Mouse (Mus musculus): Measurements from ENCODE around the gene Ascc2. TPM values are rescaled to one million over a fixed set of nuclear protein-coding genes. Genes with fewer than 3 reads are reported as not detected.
A peak's percentile ranks its signal among the peaks of the same experiment; 100 is the strongest.

Gene Ascc2
- polyA plus RNA-seq, 1 experiment from 2014 or later, result 35.9 TPM

- H3K27me3 ChIP-seq (ENCODE audit: control insufficient read depth, insufficient read depth, low read depth, low read length), result no peaks in the 10 kb centered on the region
- no peak overlapping the region for H3K27ac ChIP-seq (ENCODE audit: low read length)
- H3K36me3 ChIP-seq (ENCODE audit: control insufficient read depth, insufficient read depth, low read length), result no peaks in the 10 kb centered on the region
- ATAC-seq (ENCODE audit: low read depth), result no peak
- no peak overlapping the region for H3K4me3 ChIP-seq (ENCODE audit: low read length)
- H3K9me3 ChIP-seq (ENCODE audit: control insufficient read depth, low read length), result no peaks in the 10 kb centered on the region
- H3K4me2 ChIP-seq (ENCODE audit: low read depth, low read length), result no peak overlapping the region
- H3K4me1 ChIP-seq (replicated peaks; ENCODE audit: control insufficient read depth, insufficient read depth, low read length), result no peaks in the 10 kb centered on the region
- WGBS, result 61% methylated on average over 5 of the region's 5 CpGs
- H3K9ac ChIP-seq (ENCODE audit: low read length), result no peak overlapping the region
These were observed 14.6 kb upstream of the Ascc2 start for GRCm38 (mm10) chr11:4622997-4623396.

GRCm38 (mm10) chr11:4625931-4626330, 11.6 kb upstream of the Ascc2 start:
- WGBS, result 73% methylated on average over 7 of the region's 7 CpGs
- H3K27me3 ChIP-seq (ENCODE audit: control insufficient read depth, insufficient read depth, low read depth, low read length), result no peaks in the 10 kb centered on the region
- ATAC-seq (ENCODE audit: low read depth), result no peak
- H3K4me3 ChIP-seq (ENCODE audit: low read length), result no peak overlapping the region
- H3K9ac ChIP-seq (ENCODE audit: low read length), result no peak overlapping the region
- H3K36me3 ChIP-seq (ENCODE audit: control insufficient read depth, insufficient read depth, low read length), result no peaks in the 10 kb centered on the region
- H3K9me3 ChIP-seq (ENCODE audit: control insufficient read depth, low read length), result no peaks in the 10 kb centered on the region
- H3K4me1 ChIP-seq (replicated peaks; ENCODE audit: control insufficient read depth, insufficient read depth, low read length), result peaks cover 7% of the 10 kb centered on the region
- no peak overlapping the region for H3K27ac ChIP-seq (ENCODE audit: low read length)
- no peak overlapping the region for H3K4me2 ChIP-seq (ENCODE audit: low read depth, low read length)

GRCm38 (mm10) chr11:4627636-4628035, 9.9 kb upstream of the Ascc2 start:
- no peak overlapping the region for H3K27ac ChIP-seq (ENCODE audit: low read length)
- 66% methylated on average over 7 of the region's 7 CpGs for WGBS
- no peaks in the 10 kb centered on the region for H3K9me3 ChIP-seq (ENCODE audit: control insufficient read depth, low read length)
- no peak overlapping the region for H3K4me3 ChIP-seq (ENCODE audit: low read length)
- H3K36me3 ChIP-seq (ENCODE audit: control insufficient read depth, insufficient read depth, low read length), result no peaks in the 10 kb centered on the region
- no peak overlapping the region for H3K9ac ChIP-seq (ENCODE audit: low read length)
- no peak overlapping the region for H3K4me2 ChIP-seq (ENCODE audit: low read depth, low read length)
- no peak for ATAC-seq (ENCODE audit: low read depth)
- no peaks in the 10 kb centered on the region for H3K27me3 ChIP-seq (ENCODE audit: control insufficient read depth, insufficient read depth, low read depth, low read length)
- H3K4me1 ChIP-seq (replicated peaks; ENCODE audit: control insufficient read depth, insufficient read depth, low read length), result peaks cover 7% of the 10 kb centered on the region

- WGBS, result 15% methylated on average over 8 of the region's 8 CpGs
- H3K27ac ChIP-seq (ENCODE audit: low read length), result no peak overlapping the region
These were observed 7.7 kb upstream of the Ascc2 start for GRCm38 (mm10) chr11:4629861-4630280.

GRCm38 (mm10) chr11:4633420-4633819, 4.1 kb upstream of the Ascc2 start:
- H3K36me3 ChIP-seq (ENCODE audit: control insufficient read depth, insufficient read depth, low read length), result no peaks in the 10 kb centered on the region
- ATAC-seq (ENCODE audit: low read depth), result no peak
- no peaks in the 10 kb centered on the region for H3K9me3 ChIP-seq (ENCODE audit: control insufficient read depth, low read length)
- peaks cover 14% of the 10 kb centered on the region for H3K4me1 ChIP-seq (replicated peaks; ENCODE audit: control insufficient read depth, insufficient read depth, low read length)
- 24% methylated on average over 2 of the region's 2 CpGs for WGBS
- no peak overlapping the region for H3K27ac ChIP-seq (ENCODE audit: low read length)
- no peak overlapping the region for H3K4me3 ChIP-seq (ENCODE audit: low read length)
- H3K4me2 ChIP-seq (ENCODE audit: low read depth, low read length), result no peak overlapping the region
- no peak overlapping the region for H3K9ac ChIP-seq (ENCODE audit: low read length)
- H3K27me3 ChIP-seq (ENCODE audit: control insufficient read depth, insufficient read depth, low read depth, low read length), result no peaks in the 10 kb centered on the region

More at GRCm38 (mm10) chr11:4629861-4630280, 7.7 kb upstream of the Ascc2 start:
- no peaks in the 10 kb centered on the region for H3K36me3 ChIP-seq (ENCODE audit: control insufficient read depth, insufficient read depth, low read length)
- H3K4me2 ChIP-seq (ENCODE audit: low read depth, low read length), result no peak overlapping the region
- H3K9me3 ChIP-seq (ENCODE audit: control insufficient read depth, low read length), result no peaks in the 10 kb centered on the region
- ATAC-seq (ENCODE audit: low read depth), result peak; percentile 68
- peaks cover 7% of the 10 kb centered on the region for H3K4me1 ChIP-seq (replicated peaks; ENCODE audit: control insufficient read depth, insufficient read depth, low read length)
- no peak overlapping the region for H3K9ac ChIP-seq (ENCODE audit: low read length)
- H3K4me3 ChIP-seq (ENCODE audit: low read length), result no peak overlapping the region
- H3K27me3 ChIP-seq (ENCODE audit: control insufficient read depth, insufficient read depth, low read depth, low read length), result no peaks in the 10 kb centered on the region

- Histone ChIP-seq H3K27me3 (ENCODE audit: control insufficient read depth, insufficient read depth, low read depth, low read length) (no peaks in the 10 kb centered on the region), H3K4me3 (ENCODE audit: low read length) (no peak overlapping the region), H3K27ac (ENCODE audit: low read length) (no peak overlapping the region), H3K36me3 (ENCODE audit: control insufficient read depth, insufficient read depth, low read length) (no peaks in the 10 kb centered on the region), H3K4me1 (replicated peaks; ENCODE audit: control insufficient read depth, insufficient read depth, low read length) (peaks cover 21% of the 10 kb centered on the region), H3K9ac (ENCODE audit: low read length) (no peak overlapping the region), H3K4me2 (ENCODE audit: low read depth, low read length) (no peak overlapping the region), H3K9me3 (ENCODE audit: control insufficient read depth, low read length) (no peaks in the 10 kb centered on the region)
- no peak for ATAC-seq (ENCODE audit: low read depth)
- 53% methylated on average over 5 of the region's 5 CpGs for WGBS
These were observed 3.2 kb upstream of the Ascc2 start for GRCm38 (mm10) chr11:4634395-4634794.

- Histone ChIP-seq H3K4me1 (replicated peaks; ENCODE audit: control insufficient read depth, insufficient read depth, low read length) (peaks cover 14% of the 10 kb centered on the region), H3K27ac (ENCODE audit: low read length) (peak overlapping the region; percentile 53), H3K36me3 (ENCODE audit: control insufficient read depth, insufficient read depth, low read length) (no peaks in the 10 kb centered on the region), H3K9me3 (ENCODE audit: control insufficient read depth, low read length) (no peaks in the 10 kb centered on the region), H3K4me3 (ENCODE audit: low read length) (peak overlapping the region; percentile 91), H3K4me2 (ENCODE audit: low read depth, low read length) (peak overlapping the region; percentile 83), H3K9ac (ENCODE audit: low read length) (peak overlapping the region; percentile 73), H3K27me3 (ENCODE audit: control insufficient read depth, insufficient read depth, low read depth, low read length) (no peaks in the 10 kb centered on the region)
- 0 out of 2 replicates have a peak, but pooled peaks have one; percentile 1 for ATAC-seq (ENCODE audit: low read depth)
- 49% methylated on average over 5 of the region's 5 CpGs for WGBS
These were observed 685 bp upstream of the Ascc2 start for GRCm38 (mm10) chr11:4636782-4637342.

GRCm38 (mm10) chr11:4638261-4638660, 714 bp downstream of the Ascc2 start:
- WGBS, result 17% methylated on average over 7 of the region's 7 CpGs
- no peak for ATAC-seq (ENCODE audit: low read depth)

GRCm38 (mm10) chr11:4641185-4641584, 3.6 kb downstream of the Ascc2 start:
- Histone ChIP-seq H3K4me3 (ENCODE audit: low read length) (no peak overlapping the region), H3K9me3 (ENCODE audit: control insufficient read depth, low read length) (no peaks in the 10 kb centered on the region), H3K4me2 (ENCODE audit: low read depth, low read length) (no peak overlapping the region), H3K27ac (ENCODE audit: low read length) (no peak overlapping the region), H3K27me3 (ENCODE audit: control insufficient read depth, insufficient read depth, low read depth, low read length) (no peaks in the 10 kb centered on the region), H3K9ac (ENCODE audit: low read length) (no peak overlapping the region), H3K4me1 (replicated peaks; ENCODE audit: control insufficient read depth, insufficient read depth, low read length) (peaks cover 14% of the 10 kb centered on the region), H3K36me3 (ENCODE audit: control insufficient read depth, insufficient read depth, low read length) (no peaks in the 10 kb centered on the region; the same call in 1 of the 2 replicates)
- ATAC-seq (ENCODE audit: low read depth), result peak; percentile 27

More at GRCm38 (mm10) chr11:4638261-4638660, 714 bp downstream of the Ascc2 start:
- peak overlapping the region; percentile 83 for H3K4me2 ChIP-seq (ENCODE audit: low read depth, low read length)
- H3K9me3 ChIP-seq (ENCODE audit: control insufficient read depth, low read length), result no peaks in the 10 kb centered on the region
- H3K4me3 ChIP-seq (ENCODE audit: low read length), result peak overlapping the region; percentile 91
- H3K36me3 ChIP-seq (ENCODE audit: control insufficient read depth, insufficient read depth, low read length), result no peaks in the 10 kb centered on the region; the same call in 1 of the 2 replicates
- peaks cover 14% of the 10 kb centered on the region for H3K4me1 ChIP-seq (replicated peaks; ENCODE audit: control insufficient read depth, insufficient read depth, low read length)
- H3K27ac ChIP-seq (ENCODE audit: low read length), result no peak overlapping the region; the same call in 1 of the 2 replicates
- no peaks in the 10 kb centered on the region for H3K27me3 ChIP-seq (ENCODE audit: control insufficient read depth, insufficient read depth, low read depth, low read length)
- peak overlapping the region; percentile 73 for H3K9ac ChIP-seq (ENCODE audit: low read length)
